Mouse (Mus musculus) megakaryocyte progenitor cell, adult 5-6 weeks (primary cell): Measurements from ENCODE around the gene Tra2a. TPM values are rescaled to one million over a fixed set of nuclear protein-coding genes. Genes with fewer than 3 reads are reported as not detected.

Experiments
- ATAC-seq: replicated peaks from 2 replicates; pipeline ENCODE4 v1.8.0; 2016; ENCODE audit warnings: mild to moderate bottlenecking, moderate TSS enrichment, inconsistent platforms; ENCODE audit not compliant: poor library complexity
- total RNA-seq, 2 experiments: library from RNA; stranded (forward) in 1 of 2; stranded (reverse) in 1 of 2; fragments of 157-497, 149-512 nt in 1 of 2; fragments of 200-1000 nt in 1 of 2; gene quantifications; 2 replicates each; pipeline versions ENCODE4 v1.2.3 to v1.2.4; 2015 to 2017

Gene Tra2a
- total RNA-seq, 2 experiments from 2014 or later: 159 to 212 TPM

DNA sequence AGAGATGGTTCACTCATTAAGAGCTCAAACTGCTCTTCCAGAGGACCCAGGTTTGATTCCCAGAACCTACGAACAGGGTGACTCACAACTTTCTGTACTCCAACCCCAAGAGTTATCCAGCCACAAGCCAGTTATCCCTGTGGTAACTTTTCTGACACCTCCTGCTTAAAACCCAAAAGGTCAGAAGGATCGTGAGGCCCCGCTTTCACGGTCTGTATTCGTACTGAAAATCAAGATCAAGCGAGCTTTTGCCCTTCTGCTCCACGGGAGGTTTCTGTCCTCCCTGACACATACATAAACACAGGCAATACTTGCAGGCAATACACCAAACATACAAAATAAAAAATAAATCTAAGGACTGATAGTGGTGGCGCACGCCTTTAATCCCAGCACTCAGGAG lies 27.5 kb downstream of the Tra2a start:
- peak; percentile 100 for ATAC-seq

DNA sequence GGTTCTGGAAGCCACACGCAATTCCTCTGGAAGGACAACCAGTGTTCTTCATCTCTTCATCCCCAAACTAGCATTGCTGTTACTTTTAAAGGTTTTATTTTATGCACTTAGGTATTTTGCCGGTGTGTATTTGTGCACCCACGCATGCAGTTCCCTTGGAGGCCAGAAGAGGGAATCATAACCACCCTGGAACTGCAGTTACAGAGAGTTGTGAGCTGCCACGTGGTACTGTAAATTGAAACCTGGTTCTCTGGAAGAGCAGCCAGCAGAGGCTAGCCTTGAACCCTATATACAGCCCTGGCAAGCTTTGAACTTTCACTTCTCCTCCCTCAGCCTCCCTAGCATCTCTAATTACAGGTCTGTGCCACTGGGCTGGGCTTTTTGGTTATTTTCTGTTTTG lies 30.5 kb downstream of the Tra2a start:
- ATAC-seq: peak; percentile 87

DNA sequence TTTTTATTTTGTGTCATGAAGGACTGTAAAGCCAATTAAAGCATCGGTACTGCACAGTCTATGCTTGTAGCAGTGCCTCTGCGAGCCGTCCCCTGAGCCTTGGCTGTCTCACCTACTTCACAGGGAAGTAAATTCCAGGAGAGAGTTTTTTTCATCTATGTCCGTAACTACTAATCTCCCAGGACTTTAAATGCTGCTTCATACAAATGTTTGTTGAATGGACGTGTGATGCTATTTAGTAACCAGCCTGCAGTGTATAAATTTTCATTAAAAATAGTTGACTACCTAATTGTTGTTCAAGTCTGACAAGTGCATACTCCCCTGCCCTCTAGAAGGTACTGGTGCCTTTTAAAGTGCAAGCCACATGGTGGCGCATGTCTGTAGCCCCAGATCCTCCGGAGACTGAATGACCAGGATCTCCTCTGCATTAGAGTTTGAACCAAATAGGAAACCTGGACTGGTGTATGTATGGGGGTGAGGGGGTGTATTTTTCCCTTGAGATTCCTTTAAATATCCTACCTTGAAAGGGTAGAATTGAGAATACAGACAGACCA lies 35.6 kb downstream of the Tra2a start:
- ATAC-seq: peak; percentile 82

DNA sequence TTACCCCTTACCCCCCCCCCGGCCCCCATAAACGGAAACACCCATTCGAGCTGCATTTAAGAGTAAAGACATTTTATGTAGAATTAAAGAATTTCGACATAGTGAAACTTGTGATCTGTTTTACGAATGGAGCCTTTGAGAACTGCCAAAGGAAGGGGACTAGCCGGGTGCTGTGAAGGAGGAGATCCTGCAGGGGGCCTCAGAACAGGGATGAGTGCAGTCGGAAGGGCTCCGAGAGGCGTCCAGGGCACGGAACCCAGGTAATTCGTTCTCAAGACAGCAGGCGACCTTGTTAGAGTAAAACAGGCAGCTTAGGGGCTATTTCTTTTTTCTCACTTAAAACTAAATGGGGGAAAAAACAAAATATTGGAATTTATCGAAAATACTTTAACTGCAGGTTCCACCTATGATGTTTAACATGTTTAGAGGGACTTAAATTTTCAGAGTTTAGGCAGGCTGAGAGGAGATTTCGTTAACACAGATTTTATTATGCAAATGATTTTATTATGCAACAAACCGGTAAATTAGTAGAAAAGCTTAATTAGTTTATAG lies 36.6 kb downstream of the Tra2a start:
- ATAC-seq: peak; percentile 90

DNA sequence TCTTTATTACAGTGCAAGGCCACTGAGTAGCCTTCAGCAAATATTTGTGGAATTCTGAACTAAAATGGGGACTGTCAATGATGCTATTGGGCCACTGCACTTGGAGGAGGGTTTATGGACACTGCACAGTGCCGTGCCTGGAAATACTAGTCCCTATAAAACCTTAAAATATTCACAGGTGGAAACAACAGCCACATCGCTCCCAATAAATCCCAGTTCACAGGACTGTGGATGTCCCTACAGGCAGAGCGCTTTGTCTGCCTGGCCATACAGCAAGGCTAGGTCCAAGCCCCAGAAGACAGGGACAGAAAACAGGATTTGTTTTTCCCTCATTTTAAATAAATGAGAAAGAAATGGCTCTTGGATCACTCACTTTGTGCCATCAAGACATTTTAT lies 38.1 kb downstream of the Tra2a start:
- ATAC-seq: no peak

DNA sequence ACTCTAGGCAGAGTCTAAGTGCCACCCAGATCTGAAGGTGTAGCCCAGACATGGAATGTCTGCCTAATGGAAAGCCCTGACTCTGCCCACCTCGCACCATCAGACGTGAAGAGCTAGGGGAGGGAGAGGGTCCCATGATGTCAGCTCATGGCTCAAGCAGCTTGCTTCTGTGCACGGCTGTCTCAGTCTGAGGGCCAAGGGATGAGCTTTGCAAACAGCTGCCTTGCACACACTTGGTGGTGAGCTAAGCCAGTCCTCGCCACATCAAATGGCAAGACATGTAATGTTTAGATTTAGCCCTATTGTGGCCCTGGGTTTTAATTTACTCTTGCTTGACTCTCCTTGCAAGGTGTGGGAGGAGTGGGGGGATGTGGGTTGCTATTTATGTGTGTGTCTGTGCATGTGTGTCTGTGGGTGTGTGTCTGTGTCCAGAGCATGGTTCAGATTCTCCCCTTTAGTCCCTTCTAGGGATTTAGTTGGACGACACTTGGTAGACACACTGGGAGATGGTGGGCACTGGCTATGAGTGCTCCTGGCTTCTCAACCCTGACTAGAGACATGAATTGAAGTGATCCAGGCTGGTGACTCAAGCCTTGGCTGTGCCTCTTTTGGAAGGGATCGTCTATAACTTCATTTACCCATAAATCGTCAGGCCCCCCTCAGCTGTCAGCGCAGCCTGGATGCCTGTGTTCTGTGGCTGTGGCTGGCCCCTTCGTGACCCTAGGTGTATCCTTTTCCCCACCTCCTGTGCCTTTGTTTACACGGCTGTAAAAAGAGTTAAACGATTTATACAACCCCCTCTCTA lies 38.7 kb downstream of the Tra2a start:
- ATAC-seq: no peak

DNA sequence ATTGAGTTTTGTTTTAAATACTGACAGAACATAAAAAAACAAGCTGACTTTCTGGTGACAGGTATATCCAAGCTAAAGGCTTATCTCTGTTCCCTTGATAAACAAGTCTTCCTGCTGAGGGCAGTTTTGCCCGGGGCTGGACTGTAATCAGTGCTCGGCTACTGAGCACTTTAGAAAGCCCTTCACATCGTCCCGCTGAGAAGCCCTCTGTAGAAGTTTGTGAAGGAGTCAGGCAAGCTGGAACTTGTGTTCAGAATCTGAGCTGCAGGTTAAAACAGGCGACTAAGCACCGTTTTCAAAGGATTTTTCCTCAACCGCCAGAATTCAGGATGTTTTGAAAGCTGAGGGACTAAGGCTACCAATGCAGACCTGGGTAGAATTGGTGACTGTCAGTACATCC lies 41.9 kb downstream of the Tra2a start:
- ATAC-seq: no peak

DNA sequence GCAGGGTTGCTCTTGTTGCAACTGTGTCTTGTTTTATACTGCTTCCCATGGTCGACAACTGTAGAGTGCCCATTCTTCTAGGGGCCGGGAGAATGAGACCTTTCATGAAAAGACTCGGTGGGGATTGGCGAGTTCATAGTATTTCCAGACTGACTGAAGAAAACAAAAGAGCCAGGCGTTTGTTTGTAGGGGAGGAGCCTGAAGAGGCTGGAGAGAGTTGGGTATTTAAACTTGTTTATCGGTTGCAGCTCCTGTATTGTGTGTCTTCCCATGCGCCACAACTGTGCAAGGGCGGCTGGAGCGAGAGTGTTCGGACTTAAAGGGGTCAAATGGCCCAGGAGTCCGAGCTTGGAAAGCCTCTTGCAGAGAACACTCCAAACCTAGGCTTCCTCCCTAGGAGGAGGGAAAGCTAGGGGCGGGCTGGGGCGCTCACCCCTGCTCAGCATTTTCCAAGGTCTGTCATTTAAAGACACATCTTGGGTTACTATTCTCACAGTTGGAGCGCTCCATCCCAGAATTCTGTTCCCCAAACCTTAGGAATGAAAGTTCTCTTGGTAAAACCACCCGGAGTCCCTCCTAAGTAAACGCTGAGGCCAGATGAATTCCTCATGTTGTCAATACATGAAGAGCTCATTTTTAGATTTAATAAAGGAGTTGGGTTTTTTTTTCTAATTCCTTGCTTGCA lies 43.8 kb downstream of the Tra2a start:
- ATAC-seq: no peak

DNA sequence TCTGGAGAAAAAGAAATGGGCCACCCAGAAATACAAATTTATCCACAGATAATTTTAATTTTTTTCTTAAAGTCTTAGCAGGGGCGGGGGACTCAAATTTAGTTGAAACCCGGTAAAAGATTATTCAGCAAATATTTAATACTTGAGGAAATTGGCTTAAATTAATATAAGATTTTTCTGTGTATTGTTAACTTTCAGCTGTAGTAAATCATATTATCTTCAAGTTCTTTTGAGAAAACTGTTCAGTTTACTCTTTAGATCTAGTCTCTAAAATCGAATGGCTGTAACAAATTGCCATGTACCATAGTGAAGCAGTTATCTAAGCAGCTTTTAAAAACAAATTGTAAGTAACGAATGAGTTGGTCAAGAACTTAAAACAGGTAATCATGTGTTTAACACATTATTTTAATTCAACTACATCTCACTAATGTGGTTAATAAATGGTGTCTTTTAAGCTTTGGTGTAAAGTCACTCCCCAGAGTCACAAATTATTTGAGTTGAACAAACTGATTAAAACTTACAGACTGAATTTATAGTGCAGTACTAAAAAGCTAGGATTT lies 44.8 kb downstream of the Tra2a start:
- no peak for ATAC-seq

DNA sequence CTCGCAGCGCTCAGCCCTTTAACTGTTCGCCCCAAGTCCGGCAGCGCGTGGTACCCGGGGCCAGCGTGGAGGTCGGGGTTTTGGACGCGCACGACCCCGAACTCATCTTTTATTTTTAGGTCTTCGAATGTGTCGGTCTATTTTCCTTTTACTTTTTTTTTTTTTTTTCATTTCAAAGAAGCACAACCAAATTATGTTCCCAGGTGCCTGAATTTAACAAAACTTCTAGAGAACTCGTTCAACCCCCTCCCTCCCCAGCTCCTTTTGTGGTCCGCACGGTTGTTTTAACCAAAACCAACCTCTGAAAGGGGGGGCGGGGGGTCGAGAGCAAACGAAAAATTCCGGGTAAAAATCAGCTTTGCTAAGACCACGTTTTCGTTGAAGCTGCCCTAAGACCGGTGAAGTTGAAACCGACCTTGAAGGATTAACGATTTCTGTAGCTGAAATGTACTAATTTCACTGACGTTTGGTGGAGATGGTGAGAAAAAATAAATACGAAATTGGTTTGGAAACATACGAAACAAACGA lies 45.5 kb downstream of the Tra2a start:
- ATAC-seq: no peak

DNA sequence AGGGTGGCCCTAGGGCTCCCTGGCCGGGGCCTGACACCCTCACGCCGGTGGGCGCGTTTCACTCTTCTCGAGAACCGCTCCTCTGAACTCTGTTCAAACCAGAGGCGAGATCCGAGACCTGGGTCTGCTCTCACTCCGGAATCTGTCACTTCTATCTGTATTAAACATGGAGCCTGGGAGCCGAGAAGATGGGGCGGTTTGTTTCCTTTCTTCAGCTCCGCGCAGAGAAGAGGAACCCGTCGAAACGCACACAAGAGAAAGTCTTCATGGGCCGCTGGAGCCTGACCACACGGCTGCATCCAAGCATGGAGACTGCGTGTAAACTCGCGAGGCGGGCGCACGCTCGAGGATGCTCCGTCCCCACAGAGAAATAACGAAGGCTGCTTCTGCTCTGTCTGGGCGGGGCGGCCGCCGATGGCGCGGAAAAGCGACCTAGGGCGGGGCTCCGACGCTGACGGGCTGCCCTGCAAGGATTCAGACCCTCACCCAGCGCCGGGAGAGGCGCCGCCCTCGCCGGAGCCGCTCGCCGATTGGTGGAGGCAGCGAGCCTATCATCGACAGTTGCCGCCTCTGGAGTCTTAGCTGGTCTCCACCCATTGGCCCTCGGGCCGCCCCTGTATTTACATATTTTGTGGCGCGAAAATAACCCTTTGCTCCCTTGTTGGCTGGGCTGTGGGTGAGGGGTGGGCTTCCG lies 46.1 kb downstream of the Tra2a start:
- peak; percentile 95 for ATAC-seq

DNA sequence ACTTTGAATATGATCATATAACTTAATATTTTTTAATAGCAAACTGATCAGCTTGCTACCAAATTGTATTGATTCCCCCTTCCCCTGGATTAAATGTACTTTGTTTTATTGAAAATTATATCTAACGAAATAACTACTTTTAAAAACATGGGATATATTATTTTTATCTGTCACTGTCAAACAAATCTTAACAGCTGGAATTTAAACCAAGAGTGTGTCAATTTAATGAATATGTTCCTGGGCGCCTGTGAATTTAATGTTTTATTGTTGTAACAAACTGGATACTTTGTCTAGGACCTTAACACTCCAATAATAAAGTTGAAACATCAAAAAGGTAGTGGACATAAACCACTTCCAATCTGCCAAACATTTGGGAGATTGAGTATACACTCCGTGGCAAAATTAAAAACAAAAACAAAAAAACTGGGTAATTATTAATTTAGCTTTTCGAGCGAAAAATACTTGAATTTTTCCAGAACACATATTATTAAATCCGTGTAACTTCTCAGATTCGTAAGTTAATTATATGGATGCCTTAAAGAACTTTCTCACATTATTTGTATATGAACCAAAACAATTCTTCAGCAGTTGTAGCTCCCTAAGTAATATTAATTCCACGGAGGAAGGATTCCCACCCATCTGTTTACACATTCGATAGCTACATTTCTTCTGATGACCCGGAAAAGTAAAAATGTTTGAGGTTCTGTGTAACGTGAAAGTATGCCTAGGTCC lies 46.9 kb downstream of the Tra2a start:
- ATAC-seq: no peak

DNA sequence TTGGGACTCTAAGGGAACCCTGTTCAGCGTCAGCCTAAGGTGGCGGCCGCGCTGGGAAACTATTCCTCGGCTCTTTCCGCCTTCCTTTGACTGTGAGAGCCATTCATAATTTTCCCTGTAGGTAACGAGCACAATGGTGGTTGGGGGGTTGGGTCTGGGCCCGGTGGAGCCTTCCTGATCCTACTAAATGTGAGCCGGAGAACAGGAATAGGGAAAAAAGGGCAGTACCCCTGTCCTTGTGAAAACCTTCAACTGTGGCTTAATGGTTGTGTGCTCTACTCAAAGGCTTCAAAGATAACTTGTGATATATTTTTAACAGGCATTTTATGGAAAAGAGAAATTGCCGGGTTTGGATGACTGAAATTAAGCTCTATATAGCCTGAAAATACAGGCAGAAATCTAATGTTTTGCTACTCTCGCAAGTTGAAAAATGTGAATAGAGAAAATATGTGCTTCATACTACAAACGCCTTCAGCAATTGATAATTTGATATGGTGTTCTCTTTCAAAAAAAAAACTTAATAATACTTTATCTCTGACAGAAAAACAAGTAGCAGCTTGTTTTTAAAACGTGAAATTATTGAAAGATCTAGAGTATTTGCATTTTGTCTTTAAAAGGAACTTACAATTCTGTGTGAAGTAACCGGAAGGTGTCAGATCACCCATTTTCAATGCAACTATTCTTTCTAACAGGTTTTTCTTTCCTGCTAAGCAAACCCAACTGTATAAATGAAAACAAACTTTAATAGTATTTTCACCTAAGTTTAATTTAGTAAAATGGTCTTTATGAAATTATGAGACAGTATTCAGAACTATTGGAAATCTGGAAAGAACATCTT lies 47.9 kb downstream of the Tra2a start:
- ATAC-seq: no peak

DNA sequence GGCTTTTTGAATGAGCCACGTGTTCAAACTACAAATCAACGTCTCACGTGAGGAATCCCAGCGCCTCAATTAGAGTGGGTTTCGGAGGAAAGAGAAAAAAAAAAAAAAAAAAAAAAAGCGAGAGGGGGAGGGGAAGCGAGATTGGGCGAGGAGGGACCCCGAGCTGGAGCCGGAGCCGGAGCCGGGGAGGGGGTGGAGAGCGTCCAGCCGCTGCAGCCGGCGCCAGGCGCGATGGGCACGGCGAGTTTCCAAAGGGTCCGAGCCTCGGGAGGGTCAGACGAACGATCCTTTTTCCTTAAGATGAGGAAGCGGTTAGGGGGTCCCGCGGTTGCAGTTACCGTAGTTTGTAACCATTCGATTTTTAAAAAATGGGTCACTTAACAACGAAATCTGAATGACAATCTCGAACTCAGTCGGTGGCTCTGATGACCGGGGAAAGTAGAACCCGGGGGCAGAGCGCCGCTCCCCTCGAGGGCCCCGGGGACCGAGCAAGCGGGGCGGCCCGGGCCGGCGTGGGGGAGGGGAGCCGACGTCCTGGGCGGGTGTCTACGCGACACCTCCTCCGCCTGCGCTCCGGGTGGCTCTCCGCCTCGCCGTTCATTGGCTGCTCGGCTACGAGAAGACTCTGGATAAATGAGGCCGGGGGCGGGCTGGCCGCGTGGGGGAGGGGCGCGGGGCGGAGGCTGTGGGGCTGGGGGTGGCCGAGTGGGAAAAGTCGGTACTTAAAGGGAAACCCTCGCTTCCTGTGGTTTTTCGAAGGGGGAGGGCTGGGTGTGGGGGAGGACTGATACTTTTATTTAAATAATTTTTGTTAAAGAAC lies 48.7 kb downstream of the Tra2a start, which contains the start of gene Igf2bp3:
TSS of gene Igf2bp3 (minus strand) at position 30 of the 820 bp plus-strand sequence.
- no peak for ATAC-seq

DNA sequence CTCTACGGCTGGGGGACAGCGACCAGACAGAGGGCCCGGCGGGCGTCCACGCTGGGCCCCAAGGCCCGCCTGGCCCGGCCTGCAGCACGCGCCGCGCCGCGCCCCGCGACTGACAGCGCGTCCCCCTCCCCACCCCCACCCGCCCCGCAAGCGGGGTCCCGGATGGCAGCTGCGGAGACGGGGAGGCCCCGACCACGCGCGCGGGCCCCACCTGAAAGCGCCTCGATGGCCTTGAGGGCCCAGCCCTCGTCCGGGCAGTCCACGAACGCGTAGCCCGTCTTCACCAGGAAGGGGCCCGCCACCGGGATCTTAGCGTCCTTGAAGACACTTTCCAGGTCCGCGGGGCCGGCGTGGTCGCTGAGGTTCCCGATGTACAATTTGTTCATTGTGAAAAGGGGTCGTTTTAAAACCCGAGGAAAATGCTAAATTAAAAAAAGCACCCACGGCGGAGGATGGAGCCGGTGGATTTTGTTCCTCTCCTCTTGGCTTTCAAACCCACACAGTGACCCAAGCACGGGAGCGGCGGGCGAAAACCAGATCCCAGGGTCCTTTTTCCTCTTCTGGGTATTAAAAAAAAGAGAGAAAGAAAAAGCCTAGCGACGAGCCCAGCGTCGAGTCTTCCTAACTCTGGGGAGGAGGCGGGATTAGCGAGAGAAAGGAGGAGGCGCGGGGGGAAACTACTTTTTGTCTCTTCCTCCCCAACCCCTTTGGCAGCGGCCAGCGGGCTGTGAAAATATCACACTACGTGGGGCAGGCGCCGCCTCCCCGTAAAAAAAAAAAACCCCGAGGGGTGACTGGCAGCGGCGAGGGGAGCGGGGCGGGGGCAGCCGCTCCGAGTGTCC lies 49.5 kb downstream of the Tra2a start:
- ATAC-seq: no peak

DNA sequence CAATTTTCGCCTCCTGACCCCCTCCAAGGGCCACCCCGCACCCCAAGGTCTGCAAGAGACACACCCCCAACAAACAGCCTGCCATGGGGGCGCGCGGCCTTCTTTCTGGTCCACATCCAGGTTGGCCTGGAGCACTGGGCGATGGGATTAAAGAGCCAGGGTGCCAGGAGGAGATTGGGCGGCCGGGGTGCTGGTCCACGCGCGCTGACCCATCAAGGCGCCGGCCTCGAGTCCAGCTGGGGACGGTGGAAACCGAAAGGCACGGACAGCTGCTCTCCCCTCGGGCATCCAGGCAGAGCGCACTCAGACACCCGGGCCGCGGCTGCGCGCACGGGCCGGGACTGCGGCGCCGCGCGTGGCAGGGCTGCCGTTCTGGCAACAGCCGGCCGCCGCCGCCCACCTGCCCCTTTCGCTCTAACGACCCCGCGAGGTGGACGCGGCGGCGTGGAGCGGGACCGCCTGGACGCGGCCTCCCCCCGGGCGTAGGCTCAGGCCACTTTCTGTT lies 50.2 kb downstream of the Tra2a start:
- no peak for ATAC-seq

DNA sequence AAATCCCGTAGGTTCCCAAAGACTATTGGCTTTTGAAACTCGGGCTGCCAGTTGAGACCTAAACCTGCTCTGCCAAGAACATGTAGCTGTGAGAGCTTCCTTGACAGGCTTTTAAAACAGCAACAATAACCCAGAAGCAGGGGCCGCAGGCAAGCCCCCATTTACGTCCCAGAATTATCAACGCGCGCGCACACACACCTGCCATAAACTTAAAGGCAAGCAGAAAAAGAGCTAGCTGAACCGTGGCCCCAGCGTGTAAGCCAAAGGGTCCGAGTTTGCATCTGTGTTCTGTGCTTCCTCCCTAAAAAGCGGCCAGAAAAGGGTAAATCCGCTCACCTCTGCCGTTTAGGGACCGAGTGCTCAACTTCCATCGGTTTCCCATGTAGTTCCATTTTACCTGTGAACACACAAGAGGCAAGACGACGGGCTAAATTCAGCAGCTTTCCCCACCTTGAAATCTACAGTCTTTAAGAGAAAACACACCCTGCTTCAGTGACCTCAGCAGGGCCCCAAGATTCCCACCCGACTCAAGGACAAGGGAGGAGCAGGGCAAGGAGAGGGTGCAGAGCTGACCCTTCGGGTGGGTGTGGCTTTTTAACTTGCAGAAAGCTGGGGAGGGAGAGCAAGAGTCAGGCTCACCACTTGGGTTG lies 50.8 kb downstream of the Tra2a start:
- ATAC-seq: no peak
